Mouse (Mus musculus) C2C12 (cell line): ENCODE results near the gene Olfr485. TPM values are rescaled to one million over a fixed set of nuclear protein-coding genes. Genes with fewer than 3 reads are reported as not detected.
"Not testable (repeated sequence)": the region's sequence is repeated elsewhere in the genome, so short reads cannot be mapped to it uniquely, and the experiment has no call there.

Experiments
- H3K27me3 ChIP-seq: one replicate; pipeline ENCODE4 v1.6.1; 2011; ENCODE audit not compliant: control insufficient read depth, insufficient read depth, insufficient read length
- H3K36me3 ChIP-seq: one replicate; pipeline ENCODE4 v1.6.1; 2011; ENCODE audit not compliant: control insufficient read depth, insufficient read depth
- H3K4me3 ChIP-seq: one replicate; pipeline ENCODE4 v1.5.1; 2011; ENCODE audit warnings: mild to moderate bottlenecking, control low read depth; ENCODE audit not compliant: poor library complexity, insufficient read depth, severe bottlenecking
- H3K79me2 ChIP-seq: one replicate; pipeline ENCODE4 v1.6.1; 2011; ENCODE audit not compliant: control insufficient read depth, insufficient read depth
- H3K79me3 ChIP-seq: one replicate; pipeline ENCODE4 v1.6.1; 2011; ENCODE audit warnings: low read depth, control low read depth
- H3ac ChIP-seq: one replicate; pipeline ENCODE3; 2011; ENCODE audit warnings: low read depth; ENCODE audit not compliant: control insufficient read depth, insufficient read length
- CEBPB ChIP-seq: IDR thresholded peaks from one replicate; pipeline ENCODE4 v1.6.1; 2011; ENCODE audit warnings: low read depth, mild to moderate bottlenecking, control low read depth, moderate library complexity
- CTCF ChIP-seq: IDR thresholded peaks from one replicate; pipeline ENCODE4 v1.5.1; 2011; ENCODE audit not compliant: control insufficient read depth, insufficient read depth, insufficient read length
- FOSL1 ChIP-seq: IDR thresholded peaks from one replicate; pipeline ENCODE4 v1.8.0; 2011; ENCODE audit warnings: mild to moderate bottlenecking, low read length; ENCODE audit not compliant: poor library complexity, insufficient read depth, severe bottlenecking
- MAX ChIP-seq: IDR thresholded peaks from one replicate; pipeline ENCODE4 v1.6.1; 2011; ENCODE audit warnings: mild to moderate bottlenecking, control low read depth
- MYOD1 ChIP-seq: IDR thresholded peaks from one replicate; pipeline ENCODE4 v1.6.1; 2011; ENCODE audit warnings: low read depth; ENCODE audit not compliant: control insufficient read depth, insufficient read length
- MYOG ChIP-seq: IDR thresholded peaks from one replicate; pipeline ENCODE4 v1.6.1; 2011; ENCODE audit not compliant: control insufficient read depth, insufficient read length; ENCODE audit errors: extremely low read depth
- USF1 ChIP-seq: IDR thresholded peaks from one replicate; pipeline ENCODE4 v1.6.1; 2011; ENCODE audit warnings: low read depth, mild to moderate bottlenecking, control low read depth, moderate library complexity
- long read RNA-seq, 2 experiments: library from polyadenylated mRNA; unstranded; transcript quantifications; one replicate each; pipeline ENCODE4 v2.0.0; 2019 to 2020
- polyA plus RNA-seq: library from polyadenylated mRNA; unstranded; fragments of >200 nt; fragmentation: generic; extraction: Trizol; gene quantifications from one replicate; pipeline ENCODE4 v1.2.1, GENCODE M21; 2012; ENCODE audit warnings: missing spikeins

Gene Olfr485
- polyA plus RNA-seq = not detected
- long read RNA-seq, experiment 1 = 0 reads
- long read RNA-seq, experiment 2 = 0 reads

GRCm38 (mm10) chr7:108159771-108160170 lies at the start of gene Olfr485:
TSS of gene Olfr485 (minus strand) at chr7:108159871.
- Histone ChIP-seq H3K36me3 (no peaks in the 10 kb centered on the region), H3K4me3 (no peak within 1 kb of the TSS), H3K79me2 (no peaks in the 10 kb centered on the region), H3ac (no peak within 1 kb of the TSS), H3K79me3 (no peaks in the 10 kb centered on the region), H3K27me3 (no peaks in the 10 kb centered on the region)
- TF ChIP-seq FOSL1 (no peak), CEBPB (no peak), MYOG (no peak), USF1 (no peak), CTCF (no peak), MAX (no peak), MYOD1 (no peak)

- TF ChIP-seq FOSL1 (no peak), CEBPB (no peak), MYOD1 (no peak), MAX (no peak), MYOG (no peak), USF1 (no peak), CTCF (no peak)
- H3K4me3 ChIP-seq = no peak overlapping the region
- no peaks in the 10 kb centered on the region for H3K79me2 ChIP-seq
- H3ac ChIP-seq = no peak overlapping the region
- H3K79me3 ChIP-seq = no peaks in the 10 kb centered on the region
- no peaks in the 10 kb centered on the region for H3K27me3 ChIP-seq
- H3K36me3 ChIP-seq = no peaks in the 10 kb centered on the region
Observed at GRCm38 (mm10) chr7:108196938-108197337, 37.3 kb upstream of the Olfr485 start.

- not testable (repeated sequence) for H3K4me3 ChIP-seq, H3K79me3 ChIP-seq, H3ac ChIP-seq, H3K36me3 ChIP-seq, H3K79me2 ChIP-seq, H3K27me3 ChIP-seq
Observed at GRCm38 (mm10) chr7:108196337-108196736, 36.7 kb upstream of the Olfr485 start.

GRCm38 (mm10) chr7:108192714-108193113 lies 33.0 kb upstream of the Olfr485 start:
- not testable (repeated sequence) for H3K79me2 ChIP-seq, H3K27me3 ChIP-seq, H3K36me3 ChIP-seq, H3ac ChIP-seq, H3K79me3 ChIP-seq, H3K4me3 ChIP-seq

GRCm38 (mm10) chr7:108191196-108191595 lies 31.5 kb upstream of the Olfr485 start:
- not testable (repeated sequence) for H3K36me3 ChIP-seq, H3K79me3 ChIP-seq, H3K27me3 ChIP-seq, H3K4me3 ChIP-seq, H3K79me2 ChIP-seq, H3ac ChIP-seq

GRCm38 (mm10) chr7:108185237-108185636 lies 25.6 kb upstream of the Olfr485 start:
- not testable (repeated sequence) for H3K79me2 ChIP-seq, H3K36me3 ChIP-seq, H3K27me3 ChIP-seq

GRCm38 (mm10) chr7:108184401-108184800 lies 24.7 kb upstream of the Olfr485 start:
- not testable (repeated sequence) for H3K79me3 ChIP-seq

More at GRCm38 (mm10) chr7:108185237-108185636, 25.6 kb upstream of the Olfr485 start:
- H3K79me3 ChIP-seq, H3ac ChIP-seq, H3K4me3 ChIP-seq: not testable (repeated sequence)

GRCm38 (mm10) chr7:108172642-108173041 lies 13.0 kb upstream of the Olfr485 start, which contains the start of gene Olfr486:
TSS of gene Olfr486 (minus strand) at chr7:108172742.
- not testable (repeated sequence) for H3K36me3 ChIP-seq, H3K79me3 ChIP-seq, H3K27me3 ChIP-seq, H3K4me3 ChIP-seq, H3ac ChIP-seq, H3K79me2 ChIP-seq

More at GRCm38 (mm10) chr7:108184401-108184800, 24.7 kb upstream of the Olfr485 start:
- H3ac ChIP-seq, H3K27me3 ChIP-seq, H3K4me3 ChIP-seq, H3K79me2 ChIP-seq, H3K36me3 ChIP-seq: not testable (repeated sequence)
